In the genomic region with DNA sequence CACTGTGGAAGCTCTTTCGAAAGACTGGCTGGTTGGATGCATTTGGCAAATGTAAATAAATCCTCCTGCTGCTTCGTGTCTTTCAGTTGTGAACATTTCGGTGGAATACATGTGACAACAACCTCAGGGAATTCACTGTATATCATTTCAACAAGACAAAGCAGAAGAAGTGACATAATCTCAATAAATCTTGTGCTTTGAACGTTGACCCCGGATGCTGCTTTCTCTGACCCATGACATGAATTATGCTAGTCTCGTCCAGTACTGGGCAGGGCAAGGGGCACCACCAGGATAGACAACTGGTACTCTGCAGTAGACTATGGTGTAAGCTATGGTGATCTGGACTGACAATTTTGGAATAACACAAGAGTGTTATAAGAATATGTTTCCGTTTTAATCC, we compare ENCODE assay signal across 25 mouse cellular contexts. TPM values are rescaled to one million over a fixed set of nuclear protein-coding genes. Genes with fewer than 3 reads are reported as not detected.
DNase-seq lines count a peak whose midpoint lies in the region; ATAC-seq lines count a peak whose summit lies in the region.
"Had no signal": no experiment of that assay in that cellular context is flagged by ENCODE, and none has a peak within 500 bp of the region (broad histone marks: within the 10 kb centered on the region; RNA-seq: fewer than 3 reads in every experiment).

No protein-coding gene starts in this region.

- no peak for ATAC-seq in kidney, embryonic 15.5 days (replicated peaks; ENCODE audit: low FRiP score)
- ATAC-seq in midbrain, embryonic 11.5 days (ENCODE audit: low FRiP score), result no peak
- no peak for ATAC-seq in midbrain, embryonic 13.5 days
- ATAC-seq in liver, embryonic 12.5 days, result no peak
- ATAC-seq: CD4-positive, CD25-positive, alpha-beta regulatory T cell, adult 4 months; forebrain, embryonic 13.5 days; forebrain, embryonic 16.5 days; hindbrain, postnatal 0 days had no signal

- H3K27me3 ChIP-seq in kidney, embryonic 15.5 days, result no peaks in the 10 kb centered on the region
- no peaks in the 10 kb centered on the region for H3K27me3 ChIP-seq in midbrain, embryonic 11.5 days (ENCODE audit: control insufficient read depth, insufficient read depth, low read length)
- no peaks in the 10 kb centered on the region for H3K27me3 ChIP-seq in midbrain, embryonic 13.5 days
- H3K27me3 ChIP-seq in liver, embryonic 12.5 days (replicated peaks), result no peaks in the 10 kb centered on the region
- H3K27me3 ChIP-seq: forebrain, embryonic 13.5 days; heart, embryonic 13.5 days had no signal

- peak; percentile 16 for DNase-seq in kidney, adult 9 months
- peak; percentile 54 for DNase-seq in midbrain, embryonic 11.5 days (ENCODE audit: low spot score, missing footprints)
- DNase-seq in mesoderm, embryonic 11.5 days (ENCODE audit: low read depth, low spot score), result peak; percentile 57
- DNase-seq: adrenal gland, adult 8-10 months; adrenal gland, postnatal 25 days; cerebellum, adult 11-12 months; cerebellum, adult 8-10 months; cerebellum, postnatal 10 days; cerebellum, postnatal 36 days; gastrocnemius, postnatal 10 days; gastrocnemius, postnatal 36 days; heart, adult 2 months; heart, postnatal 14 days; heart, postnatal 4 days had no signal

- H3K4me1 ChIP-seq in kidney, embryonic 15.5 days, result no peaks in the 10 kb centered on the region
- H3K4me1 ChIP-seq in midbrain, embryonic 11.5 days (ENCODE audit: control insufficient read depth, insufficient read depth, low read length), result no peaks in the 10 kb centered on the region
- H3K4me1 ChIP-seq in midbrain, embryonic 13.5 days (replicated peaks), result no peaks in the 10 kb centered on the region
- no peaks in the 10 kb centered on the region for H3K4me1 ChIP-seq in liver, embryonic 12.5 days
- H3K4me1 ChIP-seq: forebrain, embryonic 10.5 days; forebrain, embryonic 13.5 days had no signal

- H3K4me2 ChIP-seq in kidney, embryonic 15.5 days, result no peak overlapping the region
- no peak overlapping the region for H3K4me2 ChIP-seq in midbrain, embryonic 11.5 days
- no peak overlapping the region for H3K4me2 ChIP-seq in midbrain, embryonic 13.5 days (replicated peaks)
- H3K4me2 ChIP-seq in liver, embryonic 12.5 days, result no peak overlapping the region
- H3K4me2 ChIP-seq: forebrain, embryonic 13.5 days; heart, embryonic 13.5 days; hindbrain, embryonic 14.5 days had no signal

- no peak overlapping the region for H3K9ac ChIP-seq in kidney, embryonic 15.5 days
- no peak overlapping the region for H3K9ac ChIP-seq in midbrain, embryonic 11.5 days (ENCODE audit: low read length)
- H3K9ac ChIP-seq in midbrain, embryonic 13.5 days (replicated peaks), result no peak overlapping the region
- no peak overlapping the region for H3K9ac ChIP-seq in liver, embryonic 12.5 days
- H3K9ac ChIP-seq: forebrain, embryonic 13.5 days; heart, embryonic 13.5 days; hindbrain, embryonic 14.5 days had no signal

- no peak overlapping the region for H3K4me3 ChIP-seq in kidney, embryonic 15.5 days (replicated peaks)
- H3K4me3 ChIP-seq in midbrain, embryonic 11.5 days (ENCODE audit: low read depth, low read length), result no peak overlapping the region
- H3K4me3 ChIP-seq in midbrain, embryonic 13.5 days (replicated peaks), result no peak overlapping the region
- H3K4me3 ChIP-seq in liver, embryonic 12.5 days, result no peak overlapping the region
- H3K4me3 ChIP-seq: forebrain, embryonic 10.5 days; forebrain, embryonic 13.5 days; heart, adult 2 months; heart, embryonic 10.5 days; heart, embryonic 13.5 days had no signal

- no peaks in the 10 kb centered on the region for H3K36me3 ChIP-seq in kidney, embryonic 15.5 days
- H3K36me3 ChIP-seq in midbrain, embryonic 11.5 days (ENCODE audit: control insufficient read depth, insufficient read depth, low read length), result no peaks in the 10 kb centered on the region
- H3K36me3 ChIP-seq in midbrain, embryonic 13.5 days, result no peaks in the 10 kb centered on the region
- no peaks in the 10 kb centered on the region for H3K36me3 ChIP-seq in liver, embryonic 12.5 days
- H3K36me3 ChIP-seq: forebrain, embryonic 10.5 days; heart, embryonic 10.5 days; heart, embryonic 13.5 days had no signal

- no peaks in the 10 kb centered on the region for H3K9me3 ChIP-seq in kidney, embryonic 15.5 days (replicated peaks)
- no peaks in the 10 kb centered on the region for H3K9me3 ChIP-seq in midbrain, embryonic 11.5 days (ENCODE audit: control insufficient read depth, low read length)
- no peaks in the 10 kb centered on the region for H3K9me3 ChIP-seq in midbrain, embryonic 13.5 days
- no peaks in the 10 kb centered on the region for H3K9me3 ChIP-seq in liver, embryonic 12.5 days (replicated peaks)
- H3K9me3 ChIP-seq: forebrain, embryonic 10.5 days; forebrain, embryonic 13.5 days; heart, embryonic 10.5 days; heart, embryonic 13.5 days had no signal

- WGBS in kidney, embryonic 15.5 days, result 47% methylated on average over 7 of the region's 7 CpGs
- WGBS in midbrain, embryonic 11.5 days, result 85% methylated on average over 7 of the region's 7 CpGs
- WGBS in midbrain, embryonic 13.5 days, result 82% methylated on average over 7 of the region's 7 CpGs
- 74% methylated on average over 7 of the region's 7 CpGs for WGBS in liver, embryonic 12.5 days (ENCODE audit: insufficient replicate concordance)

- no peak overlapping the region for H3K27ac ChIP-seq in kidney, embryonic 15.5 days
- H3K27ac ChIP-seq in midbrain, embryonic 11.5 days (ENCODE audit: low read depth, low read length), result no peak overlapping the region
- no peak overlapping the region for H3K27ac ChIP-seq in midbrain, embryonic 13.5 days
- H3K27ac ChIP-seq in liver, embryonic 12.5 days, result no peak overlapping the region
- H3K27ac ChIP-seq: forebrain, embryonic 10.5 days; forebrain, embryonic 13.5 days; heart, adult 2 months; heart, embryonic 10.5 days; heart, embryonic 13.5 days; hindbrain, embryonic 14.5 days; hindbrain, postnatal 0 days had no signal

RNA-seq across cellular contexts. Expression of a gene that starts 28.3 kb away (rescaled TPM):
- polyA plus RNA-seq in kidney, embryonic 15.5 days (2015; fragmentation: Nextera tagmentation; extraction: Ambion mirVana), result 3.5 and 3.6 TPM in 2 replicates
- polyA plus RNA-seq in midbrain, embryonic 11.5 days (2014; fragmentation: Nextera tagmentation; extraction: Ambion mirVana), result 6.1 and 6.5 TPM in 2 replicates
- polyA plus RNA-seq in midbrain, embryonic 13.5 days (2015; fragmentation: Nextera tagmentation; extraction: Ambion mirVana), result 7.5 and 8.0 TPM in 2 replicates
- polyA plus RNA-seq in liver, embryonic 12.5 days (2016; fragmentation: Nextera tagmentation; extraction: Ambion mirVana), result 2.4 and 3.1 TPM in 2 replicates
